8 mouse cellular contexts compared by ENCODE assay signal in genomic region chr1:79762282-79763250, GRCm38 (mm10). TPM values are rescaled to one million over a fixed set of nuclear protein-coding genes. Genes with fewer than 3 reads are reported as not detected.
A peak's percentile ranks its signal among the peaks of the same experiment; 100 is the strongest.
DNase-seq lines count a peak whose midpoint lies in the region; ATAC-seq lines count a peak whose summit lies in the region.

No protein-coding gene starts in this region.

- no peaks in the 10 kb centered on the region for H3K9me3 ChIP-seq in lung, embryonic 16.5 days (ENCODE audit: control insufficient read depth, low read length)
- H3K9me3 ChIP-seq in hindbrain, embryonic 13.5 days = no peaks in the 10 kb centered on the region
- no peaks in the 10 kb centered on the region for H3K9me3 ChIP-seq in midbrain, embryonic 10.5 days (replicated peaks)

- no peak overlapping the region for H3K9ac ChIP-seq in lung, embryonic 16.5 days (ENCODE audit: low read length)
- peak overlapping the region; percentile 92 for H3K9ac ChIP-seq in hindbrain, embryonic 13.5 days

- H3K4me1 ChIP-seq in lung, embryonic 16.5 days (replicated peaks; ENCODE audit: control insufficient read depth, insufficient read depth, low read length) = peaks cover 10% of the 10 kb centered on the region
- peaks cover 35% of the 10 kb centered on the region for H3K4me1 ChIP-seq in hindbrain, embryonic 13.5 days (replicated peaks)
- peaks cover 23% of the 10 kb centered on the region for H3K4me1 ChIP-seq in midbrain, embryonic 10.5 days

- no peaks in the 10 kb centered on the region for H3K27me3 ChIP-seq in lung, embryonic 16.5 days (ENCODE audit: control insufficient read depth, insufficient read depth, low read depth, low read length)
- no peaks in the 10 kb centered on the region for H3K27me3 ChIP-seq in hindbrain, embryonic 13.5 days
- no peaks in the 10 kb centered on the region for H3K27me3 ChIP-seq in midbrain, embryonic 10.5 days (ENCODE audit: low read depth, poor library complexity, severe bottlenecking)

- no peak for ATAC-seq in lung, embryonic 16.5 days (ENCODE audit: low read depth)
- no peak; the same call in 1 of the 2 replicates for ATAC-seq in hindbrain, embryonic 13.5 days (ENCODE audit: low FRiP score)

- H3K4me3 ChIP-seq in lung, embryonic 16.5 days (ENCODE audit: low read length) = no peak overlapping the region
- H3K4me3 ChIP-seq in hindbrain, embryonic 13.5 days = peak overlapping the region; percentile 83
- peak overlapping the region; percentile 87 for H3K4me3 ChIP-seq in midbrain, embryonic 10.5 days

- H3K4me2 ChIP-seq in lung, embryonic 16.5 days (ENCODE audit: low read depth, low read length) = peak overlapping the region; percentile 93
- H3K4me2 ChIP-seq in hindbrain, embryonic 13.5 days = peak overlapping the region; percentile 95

- 44% methylated on average over 16 of the region's 16 CpGs for WGBS in lung, embryonic 16.5 days
- WGBS in hindbrain, embryonic 13.5 days = 69% methylated on average over 16 of the region's 16 CpGs
- WGBS in midbrain, embryonic 10.5 days = 71% methylated on average over 16 of the region's 16 CpGs

- DNase-seq in lung, postnatal 14 days = no peak
- peak; percentile 10 to 20 for DNase-seq in cerebellum, postnatal 14 days
- peak; percentile 13 for DNase-seq in midbrain, embryonic 10.5 days (ENCODE audit: low spot score)
- no peak for DNase-seq in adrenal gland, postnatal 25 days
- no peak for DNase-seq in layer of hippocampus, adult 9-10 months (ENCODE audit: low spot score)
- DNase-seq in frontal cortex, adult 2 months (ENCODE audit: extremely low spot score in 1 of 2, low spot score in 1 of 2) = no peak

- H3K36me3 ChIP-seq in lung, embryonic 16.5 days (ENCODE audit: control insufficient read depth, insufficient read depth, low read length) = no peaks in the 10 kb centered on the region
- H3K36me3 ChIP-seq in hindbrain, embryonic 13.5 days = no peaks in the 10 kb centered on the region
- no peaks in the 10 kb centered on the region for H3K36me3 ChIP-seq in midbrain, embryonic 10.5 days

- no peak overlapping the region for H3K27ac ChIP-seq in lung, embryonic 16.5 days (ENCODE audit: low read length)
- peak overlapping the region; percentile 67 for H3K27ac ChIP-seq in hindbrain, embryonic 13.5 days
- peak overlapping the region; percentile 92 for H3K27ac ChIP-seq in midbrain, embryonic 10.5 days (replicated peaks)

RNA-seq across cellular contexts. Expression of gene Mrpl44, which starts 13.3 kb away (rescaled TPM):
- 54.1 and 55.0 TPM in 2 replicates for polyA plus RNA-seq in lung, embryonic 16.5 days (2015; fragmentation: Nextera tagmentation; extraction: Ambion mirVana)
- polyA plus RNA-seq in hindbrain, embryonic 13.5 days (2015; fragmentation: Nextera tagmentation; extraction: Ambion mirVana) = 46.2 and 47.9 TPM in 2 replicates
- 65.5 and 68.2 TPM in 2 replicates for polyA plus RNA-seq in midbrain, embryonic 10.5 days (2016; fragmentation: Nextera tagmentation; extraction: Ambion mirVana)
- total RNA-seq in adrenal gland, postnatal 25 days (2021) = 48.4 and 59.6 TPM in 2 replicates
- 24.1 and 25.2 TPM in 2 replicates for polyA plus RNA-seq in frontal cortex, adult 2 months (2012; rRNA removed)

RNA-seq across cellular contexts. Expression of gene Wdfy1, which starts 13.4 kb away (rescaled TPM):
- 43.7 and 48.7 TPM in 2 replicates for polyA plus RNA-seq in lung, embryonic 16.5 days (2015; fragmentation: Nextera tagmentation; extraction: Ambion mirVana)
- 112 and 116 TPM in 2 replicates for polyA plus RNA-seq in hindbrain, embryonic 13.5 days (2015; fragmentation: Nextera tagmentation; extraction: Ambion mirVana)
- 37.5 and 46.4 TPM in 2 replicates for polyA plus RNA-seq in midbrain, embryonic 10.5 days (2016; fragmentation: Nextera tagmentation; extraction: Ambion mirVana)
- 48.5 and 53.7 TPM in 2 replicates for total RNA-seq in adrenal gland, postnatal 25 days (2021)
- polyA plus RNA-seq in frontal cortex, adult 2 months (2012; rRNA removed) = 26.7 and 34.3 TPM in 2 replicates

Comparison
In these comparisons a context has a peak if more than half of its experiments do, and no peak if none do; other contexts are left out.
1. DNase-seq: peak in cerebellum, postnatal 14 days (2 of 2) and midbrain, embryonic 10.5 days (single experiment); none in lung, postnatal 14 days (single experiment), adrenal gland, postnatal 25 days (single experiment), layer of hippocampus, adult 9-10 months (single experiment) and frontal cortex, adult 2 months (0 of 2).